Mouse (Mus musculus) NIH3T3 (cell line): ENCODE results near the gene F13a1.

Experiments
- DNase-seq: peaks from one replicate; pipeline ENCODE4 v3.0.0-alpha.2; 2012; ENCODE audit warnings: low read depth

F13a1 gene

GRCm38 (mm10) chr13:37050126-37050525 lies at the start of gene F13a1:
Gene F13a1 (minus strand): TSS chr13:37050244.
- no peak for DNase-seq

- DNase-seq, result no peak
These were observed 41.6 kb upstream of the F13a1 start for GRCm38 (mm10) chr13:37091620-37092019.

- no peak for DNase-seq
These were observed 39.1 kb upstream of the F13a1 start for GRCm38 (mm10) chr13:37089104-37089503.

GRCm38 (mm10) chr13:37081506-37082241 lies 31.6 kb upstream of the F13a1 start:
- no peak for DNase-seq

GRCm38 (mm10) chr13:37071390-37071789 lies 21.3 kb upstream of the F13a1 start:
- DNase-seq, result no peak

DNA sequence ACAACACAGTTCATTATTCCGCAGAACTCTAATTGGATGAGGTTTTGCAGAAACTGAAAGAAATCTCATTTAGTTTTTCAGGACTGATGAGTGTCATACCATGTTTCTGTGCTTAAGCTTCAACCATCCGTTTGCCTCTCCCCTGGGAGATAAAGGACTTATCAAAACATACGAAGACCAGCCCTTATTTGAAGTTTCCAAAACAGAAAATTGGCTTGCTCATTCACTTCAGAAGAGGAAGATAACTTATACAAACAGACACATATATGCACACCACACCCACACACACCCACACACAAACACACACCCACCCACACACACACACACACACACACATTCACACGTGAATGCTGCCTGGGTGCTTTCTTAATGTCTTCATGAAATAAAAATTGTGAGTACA lies 20.8 kb upstream of the F13a1 start:
- DNase-seq, result no peak

GRCm38 (mm10) chr13:37060810-37061209 lies 10.8 kb upstream of the F13a1 start:
- no peak for DNase-seq

DNA sequence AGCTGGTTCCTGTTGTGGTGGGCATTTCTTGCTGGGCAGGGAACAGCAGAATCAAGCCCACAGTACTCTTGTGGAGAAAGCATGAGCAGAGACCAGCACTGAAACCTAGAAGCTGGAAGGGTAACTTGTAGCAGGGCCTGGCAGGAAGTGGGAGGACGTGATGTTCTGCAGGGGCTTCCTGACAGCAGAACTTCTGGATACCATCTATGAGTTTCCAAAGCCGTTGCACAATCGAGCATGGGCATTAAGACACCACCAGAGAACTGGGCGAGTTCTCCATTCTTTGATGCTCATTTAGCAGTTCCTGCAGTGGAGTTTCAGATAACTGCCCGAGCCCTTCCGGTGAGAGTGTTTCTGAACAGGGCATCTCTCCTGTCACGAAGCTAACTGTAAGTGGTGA lies 6.6 kb upstream of the F13a1 start:
- no peak for DNase-seq

GRCm38 (mm10) chr13:37049631-37050030 lies 413 bp downstream of the F13a1 start:
- no peak for DNase-seq

DNA sequence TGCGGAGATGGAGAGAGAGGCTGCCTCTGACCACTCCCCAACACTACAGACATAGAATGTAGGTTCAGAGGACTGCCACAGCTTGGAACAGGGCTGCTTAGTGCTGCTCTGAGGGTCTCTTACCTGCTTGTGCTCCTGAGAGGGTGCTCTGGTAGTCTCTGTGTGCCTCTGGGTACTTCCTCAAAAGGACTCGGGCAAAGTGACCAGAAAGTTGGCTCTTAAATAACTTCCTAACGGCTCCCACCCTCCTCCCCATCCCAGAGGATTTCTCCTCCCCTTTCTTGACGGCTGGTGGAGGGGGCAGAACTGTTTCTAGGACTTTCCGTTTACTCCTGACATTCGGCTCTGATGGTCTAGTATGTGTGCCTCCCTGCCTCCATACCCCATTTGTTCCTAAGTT lies 1.0 kb downstream of the F13a1 start:
- DNase-seq, result no peak

GRCm38 (mm10) chr13:37045005-37045404 lies 5.0 kb downstream of the F13a1 start:
- DNase-seq, result peak; percentile 27

DNA sequence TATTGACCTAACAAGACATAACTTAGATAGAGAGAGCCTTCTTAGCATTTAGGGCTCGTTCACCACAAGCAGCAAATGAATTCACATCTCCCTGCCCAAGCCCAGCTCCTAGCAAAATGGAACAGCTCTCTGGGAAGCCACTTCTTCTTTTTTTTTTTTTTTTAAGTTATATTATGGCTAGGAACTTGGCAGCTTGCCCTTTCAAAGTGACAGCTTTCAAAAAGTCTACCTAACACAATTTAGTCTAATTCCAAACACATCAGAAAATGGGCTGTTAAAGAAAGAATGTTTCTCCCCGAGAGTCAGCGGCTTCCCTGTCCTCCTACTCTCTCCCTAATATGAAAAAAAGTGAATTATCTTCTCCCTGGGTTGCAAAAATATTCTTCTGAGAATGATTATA lies 15.3 kb downstream of the F13a1 start:
- DNase-seq, result no peak

GRCm38 (mm10) chr13:37025996-37026579 lies 24.0 kb downstream of the F13a1 start:
- DNase-seq, result no peak

GRCm38 (mm10) chr13:37021575-37021974 lies 28.5 kb downstream of the F13a1 start:
- no peak for DNase-seq

GRCm38 (mm10) chr13:37010771-37011170 lies 39.3 kb downstream of the F13a1 start:
- DNase-seq, result peak; percentile 17

- no peak for DNase-seq
These were observed 43.8 kb downstream of the F13a1 start for GRCm38 (mm10) chr13:37006224-37006623.

- no peak for DNase-seq
These were observed 50.8 kb downstream of the F13a1 start for GRCm38 (mm10) chr13:36999210-36999705.

- no peak for DNase-seq
These were observed 56.5 kb downstream of the F13a1 start for GRCm38 (mm10) chr13:36993593-36993992.

DNA sequence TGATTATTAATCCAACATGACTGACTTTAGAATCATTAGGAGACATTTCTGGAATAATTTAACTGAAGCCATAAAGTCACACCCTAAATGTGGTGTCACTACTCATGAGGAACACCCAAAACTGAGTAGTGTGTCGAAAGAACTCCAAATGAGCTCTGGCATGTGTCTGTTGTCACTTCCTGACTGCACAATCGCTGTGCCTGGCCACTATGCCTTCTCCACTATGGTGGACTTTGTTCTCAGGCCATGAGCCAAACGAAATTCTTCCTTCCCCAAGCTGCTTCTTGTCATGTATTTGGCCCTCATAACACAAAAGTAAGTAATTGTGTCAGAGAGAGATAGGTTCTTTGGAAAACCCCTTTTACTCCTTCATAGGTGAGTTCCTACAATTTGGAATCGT lies 61.7 kb downstream of the F13a1 start:
- DNase-seq, result no peak

DNA sequence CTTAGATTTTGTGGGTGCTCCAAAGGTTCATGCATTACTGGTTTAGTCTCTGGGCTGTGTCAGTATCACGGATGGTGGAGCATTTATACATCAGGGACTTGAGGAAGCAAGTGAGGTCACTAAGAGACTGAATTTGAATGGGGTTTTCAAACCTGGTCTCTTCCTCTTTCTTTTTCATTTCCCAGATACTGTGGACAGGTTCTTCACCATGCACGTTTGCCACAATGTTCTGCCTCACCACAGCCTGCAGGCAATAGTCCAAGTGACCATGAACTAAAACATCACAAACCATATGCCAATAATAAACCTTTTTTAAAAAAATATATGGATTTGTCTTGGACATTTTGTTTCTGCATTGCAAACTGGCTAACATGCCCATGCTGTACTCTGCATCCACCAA lies 77.0 kb downstream of the F13a1 start:
- no peak for DNase-seq

DNA sequence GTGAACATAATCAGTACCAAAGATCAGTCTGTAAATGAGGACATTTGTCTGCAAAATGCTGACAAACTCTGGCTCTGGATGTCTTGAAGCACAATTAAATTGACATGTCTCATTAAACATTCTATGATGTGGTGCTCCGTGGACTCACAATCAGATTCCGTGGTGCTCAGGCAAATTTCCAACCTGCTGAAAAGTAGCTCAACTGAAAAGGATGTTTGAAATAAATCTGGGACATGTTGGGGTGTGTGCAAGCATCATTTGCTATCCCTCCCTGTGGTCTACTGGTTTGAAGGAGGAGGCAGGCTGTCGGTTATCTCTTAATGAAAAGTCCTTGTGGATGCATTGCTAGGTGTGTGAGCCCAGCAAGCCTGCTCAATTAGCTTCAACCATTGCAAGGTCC lies 77.8 kb downstream of the F13a1 start:
- no peak for DNase-seq

DNA sequence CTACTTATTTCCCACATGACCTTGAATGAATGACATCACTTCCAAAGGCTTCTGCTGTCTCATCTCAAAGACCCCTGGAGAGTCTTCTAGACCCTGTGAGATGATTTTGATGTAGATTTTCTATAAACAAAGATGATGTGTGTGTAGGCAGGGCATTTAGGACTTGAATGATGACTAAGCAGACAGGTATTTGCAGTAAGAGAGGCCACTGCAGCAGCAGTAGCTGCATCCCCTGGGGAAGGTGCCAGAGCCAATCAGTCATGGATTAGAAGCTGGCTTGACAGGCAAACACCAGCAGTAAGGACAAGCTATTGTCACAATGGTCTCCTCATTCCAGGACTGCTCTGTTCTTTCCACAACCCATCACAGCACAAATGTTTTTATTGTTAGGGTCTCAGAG lies 87.1 kb downstream of the F13a1 start:
- peak; percentile 5 for DNase-seq

DNA sequence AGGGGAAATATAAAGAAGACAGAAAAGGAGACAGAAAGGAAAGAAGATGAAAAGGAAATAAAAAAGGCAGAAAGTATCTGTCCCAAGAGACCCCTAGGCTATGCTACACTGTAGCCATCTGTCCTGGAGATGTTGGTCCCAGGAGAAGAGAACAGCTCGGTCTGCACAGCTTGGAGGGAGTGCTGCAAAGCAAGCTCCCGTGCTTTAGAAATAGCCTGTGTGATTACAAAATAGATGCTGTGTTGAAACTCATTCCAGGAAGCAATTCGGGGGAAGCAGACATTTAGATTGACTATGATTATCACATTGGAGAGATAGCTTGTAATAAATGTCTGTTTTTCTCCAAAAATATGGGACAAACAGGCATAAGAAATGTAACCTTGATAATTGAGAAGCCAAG lies 91.0 kb downstream of the F13a1 start:
- peak; percentile 4 for DNase-seq

- no peak for DNase-seq
These were observed 95.1 kb downstream of the F13a1 start for GRCm38 (mm10) chr13:36954937-36955336.
